Mouse (Mus musculus): ENCODE measurements at regions not wholly inside any gene's neighbourhood (a gene's known extent, or its start where the extent isn't known, plus 50 kb on each side); places are given as distances from the start of the nearest gene placed in this dataset.

GRCm38 (mm10) chr15:31694877-31695671 is 93.4 kb downstream of the Fam173b start:
- no peak for TF ChIP-seq CTCF (IDR thresholded peaks at IDR 0.05; ENCODE audit: low read depth)
- TF ChIP-seq EP300 (IDR thresholded peaks at IDR 0.05; ENCODE audit: low read depth), result no peak
